Mouse (Mus musculus): ENCODE data around the gene Mapkapk2.
"Not testable (repeated sequence)": the region's sequence is repeated elsewhere in the genome, so short reads cannot be mapped to it uniquely, and the experiment has no call there.

The Mapkapk2 gene

DNA sequence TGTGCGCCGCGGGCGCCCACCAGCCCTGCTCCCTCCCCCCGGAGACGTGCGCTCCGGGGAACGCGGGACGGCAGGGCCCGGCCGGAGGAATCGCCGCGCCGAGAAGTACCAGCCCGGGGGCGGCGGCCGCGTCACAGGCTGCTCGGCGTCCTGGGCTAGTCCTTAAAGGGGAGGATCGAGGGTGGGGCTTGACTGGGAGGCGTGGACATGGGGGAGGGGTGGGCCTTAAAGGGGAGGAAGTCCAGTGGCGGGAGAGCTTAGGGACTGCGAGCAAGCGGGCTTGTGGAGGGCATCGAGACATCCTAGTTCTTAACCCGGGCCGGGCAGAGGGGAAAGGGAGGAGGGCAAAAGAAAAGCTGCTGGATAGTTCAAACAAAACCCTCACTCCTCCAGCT lies at the start of gene Mapkapk2:
Mapkapk2 (minus strand) TSS at position 127 of the 395 bp plus-strand sequence.
- DNase-seq: peak; percentile 84

DNA sequence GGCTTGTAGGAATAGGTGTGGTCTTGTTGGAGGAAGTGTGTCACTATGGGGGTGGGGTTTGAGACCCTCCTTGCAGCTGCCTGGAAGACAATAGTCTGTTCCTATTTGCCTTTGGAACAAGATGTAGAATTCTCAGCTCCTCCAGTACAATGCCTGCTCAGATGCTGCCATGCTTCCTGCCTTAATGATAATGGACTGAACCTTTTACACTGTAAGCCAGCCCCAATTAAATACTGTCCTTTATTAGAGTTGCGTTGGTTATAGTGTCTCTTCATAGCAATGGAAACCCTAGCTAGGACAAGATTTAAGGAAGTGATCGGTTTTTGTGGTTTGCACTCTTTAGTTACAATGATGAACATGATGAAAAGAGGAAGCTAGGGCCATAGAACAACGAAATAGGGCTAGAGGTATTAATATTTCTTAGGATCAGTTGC lies 48.6 kb upstream of the Mapkapk2 start:
- no peak for DNase-seq

DNA sequence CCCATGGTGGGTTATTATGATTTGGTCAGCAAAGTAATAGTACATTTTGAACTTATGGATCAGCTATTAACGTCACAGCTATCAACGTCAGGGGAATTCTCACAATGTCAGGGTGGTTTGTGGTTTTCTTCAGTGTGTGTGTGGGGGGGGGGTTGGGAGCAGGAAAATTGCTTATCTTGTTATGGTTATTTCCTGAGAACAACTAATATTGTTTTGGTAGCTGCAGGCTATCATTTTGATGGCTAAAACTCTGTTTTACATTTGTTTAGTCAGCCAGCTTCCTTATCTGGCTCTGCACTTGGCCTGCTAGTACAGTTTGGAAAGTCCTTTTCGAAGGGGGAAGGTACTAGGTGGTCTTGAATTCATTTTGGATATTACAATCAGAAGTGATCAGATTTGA lies 47.6 kb upstream of the Mapkapk2 start:
- not testable (repeated sequence) for DNase-seq

DNA sequence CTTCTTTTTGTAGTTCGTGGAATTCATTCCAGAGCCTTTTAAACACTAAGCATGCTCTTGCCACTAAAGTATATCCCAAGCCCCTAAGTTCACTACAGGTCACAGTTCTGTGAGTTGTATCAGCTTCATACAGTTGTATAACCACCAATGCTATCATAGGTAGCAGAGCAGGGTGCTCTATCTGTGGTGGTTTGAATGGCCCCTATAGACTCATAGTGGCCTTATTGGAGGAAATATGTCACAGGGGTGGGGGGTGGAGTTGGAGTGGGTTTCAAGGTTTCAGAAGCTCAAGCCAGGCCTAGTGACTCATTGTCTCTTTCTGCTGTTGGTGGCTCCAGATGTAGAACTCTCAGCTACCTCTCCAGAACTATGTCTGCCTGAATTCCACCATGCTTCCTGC lies 44.8 kb upstream of the Mapkapk2 start:
- no peak for DNase-seq

DNA sequence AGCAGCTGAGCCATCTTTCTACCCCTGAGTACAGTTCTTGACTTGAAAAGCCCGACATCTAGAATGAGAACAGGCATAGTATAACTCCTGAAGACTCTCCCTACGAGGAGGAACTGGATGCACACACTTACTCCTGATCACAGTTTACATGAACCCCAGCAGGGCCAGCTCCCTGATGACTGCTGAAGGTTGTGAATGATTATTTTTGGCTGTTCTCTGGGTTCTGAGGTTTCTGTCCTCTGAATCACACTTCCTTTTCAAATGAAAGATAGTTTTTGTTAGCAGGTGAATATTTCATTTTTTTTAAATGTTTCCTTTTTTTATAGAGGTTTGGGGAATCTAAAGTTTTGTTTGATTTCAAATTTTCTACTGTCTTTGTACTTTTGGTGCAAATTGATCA lies 43.8 kb upstream of the Mapkapk2 start:
- no peak for DNase-seq

DNA sequence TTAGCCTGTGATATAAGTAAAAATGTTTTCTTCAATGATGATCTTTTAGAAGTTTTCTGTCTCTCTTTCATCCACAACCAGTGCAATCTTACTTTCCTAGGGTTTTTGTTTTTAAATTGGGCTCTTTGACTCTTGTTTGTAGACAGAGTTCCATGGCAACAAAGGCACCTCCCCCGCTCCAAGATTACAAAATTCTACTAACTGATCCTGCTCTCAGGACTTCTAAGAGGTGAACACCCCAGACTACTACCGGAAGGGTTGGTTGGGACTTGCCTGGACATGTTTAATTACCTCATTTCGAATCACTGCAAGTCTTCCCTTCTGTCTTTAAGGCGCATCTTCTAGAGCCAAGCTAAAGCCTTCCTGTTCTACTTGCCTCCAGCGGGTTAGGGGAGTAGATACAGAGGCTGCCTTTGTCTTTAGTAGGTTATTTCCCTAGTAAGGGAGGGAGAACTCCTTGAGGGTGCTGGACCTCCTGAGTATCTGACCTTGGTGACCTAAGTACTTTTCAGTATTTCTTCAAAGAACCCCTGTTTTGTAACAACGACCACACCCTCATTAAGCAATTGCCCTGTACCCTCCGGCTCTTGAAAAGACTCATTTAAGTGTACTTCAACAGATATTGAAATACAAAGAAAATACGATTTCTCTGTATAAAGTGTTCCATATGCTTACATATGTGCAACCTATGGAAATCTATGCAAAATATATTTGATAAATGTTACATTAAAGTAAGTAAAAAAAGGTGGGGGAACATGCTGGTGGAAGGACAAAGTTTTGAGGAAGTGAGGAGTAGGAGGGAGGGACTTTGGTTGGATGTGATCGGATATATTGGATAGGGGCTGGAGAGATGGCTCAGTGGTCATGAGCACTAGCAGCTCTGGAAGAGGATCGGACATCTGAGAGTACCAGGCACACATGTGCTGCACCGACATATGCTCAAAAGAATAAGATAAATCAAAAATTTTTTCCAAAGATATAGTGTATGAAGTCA lies 41.8 kb upstream of the Mapkapk2 start:
- no peak for DNase-seq

DNA sequence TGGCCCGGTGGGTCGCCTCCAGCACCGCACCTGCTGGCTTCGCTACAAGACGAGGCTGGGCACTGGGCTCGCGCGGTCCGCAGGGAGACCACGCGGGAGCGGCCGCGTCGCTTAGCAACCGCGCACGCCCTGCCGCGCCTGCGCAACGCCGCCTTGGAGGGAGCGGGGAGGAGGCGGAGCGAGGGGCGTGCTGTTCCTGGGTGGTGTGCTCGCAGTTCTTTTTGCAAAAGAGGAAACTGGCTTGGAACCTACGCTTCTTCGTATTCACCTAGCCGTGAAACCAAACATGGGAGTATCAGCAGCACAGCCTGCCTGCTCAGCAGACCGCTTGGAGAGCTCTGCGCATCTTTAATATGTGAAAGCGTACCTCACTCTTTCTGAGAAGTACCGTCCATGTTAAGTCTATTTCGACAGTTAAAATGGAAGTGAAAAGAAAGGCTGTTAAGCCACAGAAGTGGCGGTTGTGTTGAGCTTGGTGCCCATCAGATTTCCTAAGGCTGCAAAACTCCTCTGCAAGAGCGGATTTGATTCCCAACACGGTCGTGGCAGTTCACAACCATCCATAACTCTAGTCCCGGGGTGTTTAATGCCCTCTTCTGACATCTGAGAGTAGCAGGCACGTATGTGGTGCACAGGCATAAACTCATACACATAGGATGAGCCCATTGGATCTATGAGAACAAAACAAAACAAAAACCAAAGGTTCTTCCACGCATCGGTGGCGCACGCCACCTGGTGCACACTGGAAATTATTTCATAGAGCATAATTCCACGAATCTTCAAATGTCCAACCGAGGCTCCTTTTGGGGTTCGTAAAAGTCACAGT lies 40.8 kb upstream of the Mapkapk2 start, which contains the start of gene Dyrk3:
Dyrk3 (minus strand) TSS at position 150 of the 826 bp plus-strand sequence.
- DNase-seq: peak; percentile 81

DNA sequence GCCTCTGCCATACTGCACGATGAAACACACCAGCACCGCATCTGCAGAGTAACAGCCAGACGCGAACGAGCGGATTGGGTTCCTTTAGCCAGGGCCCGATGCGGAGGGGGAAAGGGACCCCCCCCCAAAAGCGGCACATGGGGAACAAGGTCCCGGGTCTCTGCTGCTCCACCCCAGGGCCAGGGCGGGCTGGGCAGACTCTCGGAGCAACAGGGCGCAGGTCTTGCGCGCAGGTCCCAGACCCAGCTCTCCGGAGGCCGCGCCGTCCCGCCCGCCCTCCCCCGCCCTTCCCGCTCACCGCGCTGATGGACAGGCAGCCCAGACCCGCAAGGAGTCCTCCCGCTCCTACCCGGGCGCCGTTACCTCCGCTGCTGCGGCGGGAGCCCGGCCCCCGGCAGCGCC lies 40.1 kb upstream of the Mapkapk2 start:
- DNase-seq: no peak

DNA sequence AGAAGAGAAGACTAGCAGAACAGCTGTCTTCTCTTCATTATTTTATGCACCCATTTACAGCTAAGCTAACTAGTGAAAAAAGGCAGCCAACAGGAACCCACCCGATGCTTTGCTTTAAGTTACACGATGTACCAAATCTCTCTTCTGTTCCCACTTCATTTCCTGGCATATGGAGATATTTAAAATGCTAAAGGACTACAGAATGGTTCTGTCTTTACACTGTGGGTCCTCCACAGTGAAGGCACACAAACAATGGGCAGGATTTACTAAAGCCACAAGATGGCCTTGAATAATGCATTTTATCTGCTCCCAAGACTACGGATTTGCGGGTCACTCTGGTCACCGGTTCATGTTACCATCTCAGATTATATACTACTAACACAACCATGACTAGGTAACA lies 39.5 kb upstream of the Mapkapk2 start:
- no peak for DNase-seq

DNA sequence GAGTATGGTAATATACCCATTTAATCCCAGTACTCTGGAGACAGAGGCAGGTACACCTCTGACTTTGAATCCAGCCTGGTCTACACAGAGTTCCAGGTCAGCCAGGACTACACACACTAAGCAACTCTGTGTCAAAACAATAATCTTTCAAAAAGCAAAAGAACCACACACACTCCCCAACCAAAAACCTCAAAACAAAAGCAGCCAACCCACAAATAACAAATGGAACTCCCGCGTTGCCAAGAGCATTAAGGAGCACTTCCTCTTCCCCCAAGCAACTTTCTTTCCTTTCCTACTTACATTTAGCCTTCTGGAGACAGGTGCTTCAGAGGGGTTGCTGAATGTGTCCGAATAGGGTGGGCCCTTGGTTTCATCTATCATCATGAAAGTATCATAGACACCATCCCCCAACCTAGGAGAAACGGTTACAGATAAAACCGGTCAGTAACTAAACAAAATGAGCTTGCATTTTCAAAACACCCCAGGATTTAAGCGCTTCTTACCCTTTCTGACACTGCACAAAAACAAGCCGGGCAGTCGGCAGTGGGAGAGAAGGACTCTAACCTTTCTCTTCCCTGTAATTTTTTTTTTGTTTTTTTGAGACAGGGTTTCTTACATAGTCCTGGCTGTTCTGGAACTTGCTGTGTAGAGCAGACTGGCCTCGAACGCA lies 38.5 kb upstream of the Mapkapk2 start:
- DNase-seq: no peak

DNA sequence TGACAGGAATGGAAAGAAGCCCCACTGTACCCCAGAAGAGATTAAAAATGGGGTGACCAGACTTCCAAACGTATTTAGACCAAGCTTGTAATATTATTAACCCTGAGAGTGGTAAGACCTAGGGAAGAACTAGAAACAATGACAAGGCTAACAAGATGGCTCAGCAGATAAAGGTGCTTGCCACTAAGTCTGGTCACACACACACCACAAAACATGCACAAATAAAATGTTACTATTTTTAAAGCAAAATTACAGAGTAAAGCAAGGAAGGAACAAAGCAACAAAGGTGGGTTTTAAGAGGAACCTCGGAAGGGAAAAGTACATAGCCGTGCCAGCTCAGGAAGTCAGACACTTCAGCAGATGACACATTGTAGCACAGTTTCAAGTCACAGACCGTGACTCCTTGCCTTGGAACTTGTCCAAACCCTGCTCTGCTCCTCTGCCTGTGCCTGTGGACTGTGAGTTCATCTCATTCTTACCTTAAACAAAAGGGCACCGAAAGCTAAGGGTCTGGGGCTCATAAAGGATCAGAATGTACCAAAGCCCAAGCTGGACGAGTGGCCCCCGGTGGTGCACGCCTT lies 37.4 kb upstream of the Mapkapk2 start:
- no peak for DNase-seq

DNA sequence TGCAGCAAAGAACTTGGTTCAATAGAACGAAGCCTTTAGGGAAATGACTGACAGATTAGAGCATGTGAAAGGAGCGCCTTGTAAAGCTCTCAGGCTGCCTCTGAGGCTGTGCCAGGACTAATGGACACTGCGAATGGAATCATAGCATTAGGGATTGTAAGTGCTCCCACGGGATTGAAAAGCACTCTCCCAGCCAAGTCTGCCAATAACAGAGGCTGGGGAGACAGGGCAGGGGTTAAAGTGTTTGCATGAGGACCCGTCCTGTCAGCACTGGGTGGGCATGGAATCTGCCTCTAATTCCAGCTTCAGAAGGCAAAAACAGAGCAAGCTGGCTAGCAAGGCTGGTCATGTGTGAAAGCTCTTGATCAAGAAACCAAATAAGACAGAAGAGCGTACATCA lies 36.6 kb upstream of the Mapkapk2 start:
- no peak for DNase-seq

DNA sequence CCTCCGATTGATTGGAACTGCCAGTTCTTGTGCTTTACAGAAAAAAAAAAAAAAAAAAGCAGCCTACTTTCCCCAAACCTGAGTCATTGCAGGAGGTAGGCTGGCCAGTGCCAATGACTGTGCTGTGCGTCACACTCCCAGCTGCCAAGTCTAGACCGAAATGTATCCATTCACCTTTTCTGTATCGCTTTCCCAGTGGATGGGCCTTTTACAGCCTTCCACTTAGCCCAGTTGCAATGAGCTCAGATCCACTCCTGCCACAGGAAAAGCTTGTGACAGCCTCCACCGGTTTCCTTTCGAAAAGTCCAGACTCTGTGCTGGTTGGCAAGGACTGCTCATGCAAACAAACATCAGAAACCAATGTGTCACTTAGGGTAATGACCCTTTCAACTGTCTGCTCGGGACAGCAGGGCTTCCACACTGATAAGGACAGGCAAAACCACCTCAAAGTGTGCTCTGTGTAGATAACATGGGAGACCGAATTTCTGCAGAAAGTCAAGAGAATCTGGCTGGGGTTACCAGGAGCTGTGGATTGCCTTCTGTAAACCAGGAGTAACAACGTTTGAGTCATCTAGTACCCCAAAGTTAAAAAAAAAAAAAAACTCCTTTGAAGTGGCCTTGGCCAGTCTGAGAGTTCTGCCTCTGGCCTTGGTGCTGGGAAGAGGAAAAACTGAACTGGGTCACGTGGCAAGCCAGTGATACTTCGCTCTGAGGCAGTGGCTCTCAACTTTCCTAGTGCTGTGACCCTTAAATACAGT lies 28.5 kb upstream of the Mapkapk2 start:
- DNase-seq: no peak

DNA sequence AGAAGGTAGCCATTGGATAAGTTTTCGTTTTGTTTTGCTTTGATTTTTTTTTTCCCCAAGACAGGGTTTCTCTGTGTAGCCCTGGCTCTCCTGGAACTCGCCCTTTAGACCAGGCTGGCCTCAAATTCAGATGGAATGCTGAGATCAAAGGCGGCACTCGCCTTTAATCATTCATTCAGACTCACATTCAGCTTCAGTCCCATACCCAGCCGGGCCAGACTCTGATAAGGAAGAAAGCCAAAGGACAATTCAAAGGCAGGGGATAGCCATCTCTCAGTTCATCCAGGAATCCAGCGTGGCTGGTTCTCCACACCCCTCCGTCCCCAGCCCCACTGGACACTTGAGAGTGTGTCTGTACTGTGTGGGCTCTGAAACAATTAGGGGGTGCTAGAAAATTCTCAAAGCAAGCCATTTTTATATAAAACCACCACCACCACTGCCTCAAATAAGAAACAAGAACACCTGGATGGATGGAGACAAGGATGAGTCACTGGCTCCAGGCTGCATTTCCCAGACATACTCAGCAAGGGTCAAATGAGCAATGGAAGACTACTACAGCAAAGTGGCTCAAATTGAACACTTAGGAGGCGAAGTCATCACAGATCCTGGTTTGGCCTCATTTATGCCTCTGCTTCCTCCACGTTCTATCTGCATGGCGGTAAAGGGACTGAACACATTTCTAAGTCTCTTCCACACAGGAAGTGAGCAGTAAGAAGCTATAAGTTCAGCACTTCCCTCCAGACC lies 26.1 kb upstream of the Mapkapk2 start:
- no peak for DNase-seq

DNA sequence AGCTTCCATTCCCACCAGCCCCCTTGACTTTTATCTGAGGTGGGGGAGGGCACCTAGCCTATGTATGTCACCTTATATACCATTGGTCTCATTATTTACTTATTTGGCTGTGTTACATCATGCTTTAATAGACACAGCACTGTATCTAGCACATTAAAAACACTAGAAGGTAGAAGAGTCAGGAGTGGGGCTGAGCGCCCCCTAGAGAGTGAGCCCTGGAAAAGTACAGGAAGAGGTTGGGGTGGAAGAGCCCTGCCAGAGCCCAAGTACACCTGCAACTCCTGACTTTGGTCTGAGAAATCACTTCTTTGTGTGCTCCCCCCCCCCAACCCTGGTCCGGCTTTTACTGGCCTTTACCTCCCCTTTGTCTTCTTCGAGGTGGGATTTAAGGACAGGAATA lies 24.4 kb upstream of the Mapkapk2 start:
- no peak for DNase-seq

DNA sequence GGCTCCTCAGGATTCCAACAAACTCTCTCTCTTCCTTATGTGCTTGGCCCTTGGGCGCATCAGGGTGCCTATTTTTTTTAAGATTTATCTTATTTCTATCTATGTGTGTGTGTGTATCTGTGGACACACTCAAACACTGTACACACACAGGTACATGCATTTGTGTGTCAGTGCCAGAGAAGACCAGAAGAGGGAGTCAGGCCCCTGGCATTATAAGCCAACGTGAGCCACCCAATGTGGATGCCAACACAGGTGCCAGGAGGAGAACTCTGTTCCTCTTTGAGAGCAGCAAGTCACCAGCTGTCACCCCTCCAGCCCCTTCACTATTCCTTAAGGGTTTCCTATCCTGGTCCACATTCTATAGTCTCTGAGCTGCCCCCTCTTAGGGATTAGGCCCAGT lies 21.4 kb upstream of the Mapkapk2 start:
- DNase-seq: no peak

DNA sequence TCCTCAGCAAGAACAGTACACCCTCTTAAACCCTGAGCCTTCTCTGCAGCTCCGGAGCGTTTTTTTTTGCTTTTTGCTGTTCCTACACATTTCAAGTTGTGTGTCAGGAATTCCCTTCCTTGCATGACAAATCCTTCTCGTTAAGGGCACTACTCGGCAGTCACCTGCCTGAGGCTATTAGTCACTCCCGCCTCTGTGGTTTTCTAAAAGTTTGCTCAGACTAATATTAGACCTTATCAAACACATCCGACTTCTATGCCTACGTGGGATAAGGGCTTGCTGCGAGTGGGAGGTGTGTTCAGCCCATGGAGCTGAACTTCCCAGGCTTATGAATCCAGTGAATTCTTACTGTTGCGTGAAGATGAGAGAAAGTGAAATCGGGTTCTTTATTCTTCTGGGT lies 20.9 kb upstream of the Mapkapk2 start:
- DNase-seq: no peak

DNA sequence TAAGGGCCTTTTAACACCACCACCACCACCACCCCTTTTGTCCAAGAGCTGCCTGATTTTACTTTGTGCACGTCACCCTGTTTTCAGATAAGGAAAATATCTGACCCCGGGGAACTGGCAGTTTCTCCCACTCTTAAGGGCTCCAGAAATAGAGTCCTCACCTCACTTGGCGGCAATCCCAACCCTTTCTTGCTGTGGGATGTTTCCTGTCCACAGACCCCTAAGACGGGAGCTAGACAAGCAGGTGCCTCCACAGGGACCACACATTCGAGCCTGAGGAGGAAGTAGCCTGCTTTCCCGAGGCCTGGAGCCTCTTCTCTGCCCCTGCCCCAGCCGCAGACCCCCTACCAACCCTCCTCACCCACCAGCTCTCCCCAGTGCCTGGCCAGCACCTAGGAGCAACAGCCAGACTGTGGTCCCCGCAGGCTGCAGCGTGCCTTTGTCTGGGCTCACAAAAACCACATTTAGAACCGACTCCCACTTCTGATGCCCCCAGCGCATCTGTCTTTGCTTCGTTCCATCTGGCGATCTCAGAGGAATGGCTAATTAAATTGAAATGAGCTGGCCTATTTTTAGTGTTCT lies 18.9 kb upstream of the Mapkapk2 start:
- DNase-seq: no peak

DNA sequence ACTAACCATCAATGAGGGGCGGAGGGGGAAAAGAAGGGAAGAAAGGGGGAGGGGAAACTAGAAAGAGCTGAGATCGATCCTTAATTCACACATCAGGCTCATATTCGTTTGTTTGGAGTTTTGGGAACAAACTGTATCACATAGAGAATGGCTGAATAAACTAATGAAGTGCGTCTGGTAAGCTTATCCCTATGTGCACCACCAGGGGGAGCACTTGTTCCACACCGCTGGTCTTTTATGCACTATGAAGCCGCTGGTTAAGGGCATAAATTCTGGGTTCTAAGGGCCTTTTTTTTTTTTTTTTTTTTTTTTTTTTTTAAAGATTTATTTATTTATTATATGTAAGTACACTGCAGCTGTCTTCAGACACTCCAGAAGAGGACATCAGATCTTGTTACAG lies 18.3 kb upstream of the Mapkapk2 start:
- DNase-seq: peak; percentile 70

DNA sequence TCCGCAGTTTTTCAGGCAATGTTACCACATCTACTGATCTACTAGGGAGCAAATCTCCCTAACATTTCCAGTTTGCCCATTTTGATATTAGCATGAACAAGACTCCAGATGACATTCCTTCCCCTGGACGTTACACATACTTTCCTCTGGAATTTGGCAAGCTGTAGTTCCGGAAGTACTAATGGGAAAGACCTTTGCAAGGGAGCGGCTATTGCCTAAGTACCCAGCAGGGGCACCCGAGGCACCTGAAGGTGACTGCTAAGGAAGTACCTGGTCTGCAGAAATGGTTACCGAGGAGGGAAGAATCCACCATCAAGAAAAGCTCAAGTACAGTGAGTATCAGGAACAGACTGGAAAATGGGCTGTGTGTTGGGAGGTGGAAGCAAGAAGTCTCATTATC lies 14.9 kb upstream of the Mapkapk2 start:
- DNase-seq: no peak

All from cerebellum, adult 8-10 months (tissue).